Mouse (Mus musculus): ENCODE results near the gene Vmn1r28.
"Not testable (repeated sequence)": the region's sequence is repeated elsewhere in the genome, so short reads cannot be mapped to it uniquely, and the experiment has no call there.

Gene Vmn1r28

GRCm38 (mm10) chr6:58261737-58262136, at the start of gene Vmn1r28:
Gene Vmn1r28, plus strand, starts transcription at chr6:58262037.
- DNase-seq (ENCODE audit: low spot score in 2 of 2): no peak

DNA sequence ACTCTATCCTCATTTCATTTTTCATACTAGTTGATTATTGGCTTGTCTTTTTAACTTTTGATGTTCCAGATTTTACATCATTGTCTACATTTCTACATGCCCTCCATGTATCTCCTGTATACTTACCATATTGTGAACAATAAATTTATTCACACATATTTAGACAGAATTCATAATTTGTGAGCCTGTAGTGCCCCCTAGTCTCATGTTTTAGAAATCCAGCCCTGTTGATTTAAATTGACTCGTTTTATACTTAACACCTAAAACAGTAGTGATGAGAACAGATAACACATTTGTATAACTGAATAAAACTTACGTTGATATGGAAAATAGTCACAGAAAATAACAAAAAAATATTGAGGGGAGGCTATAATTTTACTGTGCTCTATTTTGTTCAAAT, 45.7 kb upstream of the Vmn1r28 start:
- no peak for DNase-seq (ENCODE audit: low spot score in 2 of 2)

- no peak for DNase-seq (ENCODE audit: low spot score in 2 of 2)
Observed at GRCm38 (mm10) chr6:58218721-58219120, 43.1 kb upstream of the Vmn1r28 start, which contains the start of gene Vmn1r27. Gene Vmn1r27, minus strand, starts transcription at chr6:58218821.

DNA sequence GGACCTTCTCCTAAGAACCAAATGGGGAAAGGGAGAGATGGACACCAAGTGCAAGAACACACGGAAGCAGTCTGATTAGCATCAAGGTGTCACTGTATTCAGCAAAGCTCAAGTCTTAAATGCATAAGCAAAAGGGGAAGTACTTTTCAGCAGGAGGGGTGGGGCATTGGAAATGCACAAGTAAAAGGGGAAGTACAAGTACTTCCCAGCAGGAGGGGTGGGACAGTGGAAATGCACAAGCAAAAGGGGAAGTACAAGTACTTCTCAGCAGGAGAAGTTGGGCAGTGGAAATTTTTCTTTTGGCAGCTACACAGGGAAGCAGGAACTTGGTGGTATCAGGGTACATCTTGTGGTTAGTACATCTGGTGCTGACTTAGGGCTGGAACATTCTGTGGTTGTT, 17.8 kb downstream of the Vmn1r28 start:
- not testable (repeated sequence) for DNase-seq (ENCODE audit: low spot score in 2 of 2)

DNA sequence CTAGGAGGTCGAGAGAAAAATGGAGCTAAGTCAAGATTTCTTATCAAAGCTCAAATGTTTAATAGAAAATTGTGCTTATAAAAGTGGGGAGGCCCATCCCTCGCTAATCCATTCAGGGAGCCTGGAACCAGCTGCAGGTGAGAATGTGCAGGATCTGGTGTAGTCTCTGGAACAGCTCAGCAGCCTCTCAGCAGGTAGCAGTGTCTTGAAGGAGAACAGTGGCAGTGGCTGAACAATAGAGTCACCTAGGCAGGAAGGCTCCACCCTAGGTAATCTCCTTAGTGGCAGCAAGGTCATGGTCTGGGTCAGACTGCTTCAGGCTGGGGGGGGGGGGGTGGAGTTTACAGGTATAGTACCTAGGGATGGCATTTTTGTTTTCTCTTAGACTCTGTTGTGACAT, 30.4 kb downstream of the Vmn1r28 start:
- no peak for DNase-seq (ENCODE audit: low spot score in 2 of 2)

GRCm38 (mm10) chr6:58298511-58298910, 36.7 kb downstream of the Vmn1r28 start:
- not testable (repeated sequence) for DNase-seq (ENCODE audit: low spot score in 2 of 2)

DNA sequence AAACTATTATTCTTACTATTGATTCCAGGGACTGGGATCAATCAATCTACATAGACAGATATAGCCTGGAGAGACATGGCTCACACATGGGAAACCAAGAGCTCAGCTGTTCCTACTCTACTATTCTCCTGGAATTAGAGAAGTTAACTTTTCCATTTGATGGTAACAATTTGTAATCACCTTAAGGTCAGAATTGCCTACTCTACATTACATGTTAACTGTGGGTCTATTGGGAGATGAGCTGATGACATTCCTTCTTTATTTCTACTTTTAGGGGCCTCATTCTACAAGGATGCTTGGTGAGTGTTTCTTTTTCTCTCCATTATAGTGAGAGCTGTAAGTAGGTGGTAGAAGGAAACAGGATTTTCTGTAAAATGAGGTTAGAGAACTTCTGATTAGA, 39.4 kb downstream of the Vmn1r28 start, which contains the start of gene Vmn1r29:
Vmn1r29 (plus strand) TSS at position 301 of the 400 bp plus-strand sequence.
- no peak for DNase-seq (ENCODE audit: low spot score in 2 of 2)
